Mouse (Mus musculus): ENCODE results near the gene Pmm1. TPM values are rescaled to one million over a fixed set of nuclear protein-coding genes. Genes with fewer than 3 reads are reported as not detected.

Gene Pmm1
- total and polyA plus RNA-seq, 3 experiments = 35.9 to 157 (median 51.6) TPM

DNA sequence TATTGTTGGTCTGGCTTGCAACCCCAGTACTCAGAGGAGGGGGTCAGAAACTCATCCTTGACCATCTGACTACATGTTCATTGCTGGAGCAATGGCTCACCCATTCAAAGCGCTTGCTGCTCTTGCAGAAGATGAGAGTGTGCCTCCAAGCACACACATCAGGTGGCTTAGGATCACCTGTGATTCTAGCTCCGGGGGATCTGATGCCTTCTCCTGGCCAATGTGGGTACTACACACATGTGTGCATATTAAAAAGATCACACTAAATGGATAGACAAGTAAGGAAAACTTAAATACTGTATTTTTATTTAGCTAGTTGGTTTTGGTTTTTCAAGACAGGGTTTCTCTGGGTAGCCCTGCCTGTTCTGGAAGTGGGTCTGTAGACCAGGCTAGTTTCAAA is 19.7 kb downstream of the Pmm1 start:
- H3K27me3 ChIP-seq (ENCODE audit: insufficient read depth, low read length) = peaks cover 38% of the 10 kb centered on the region
- TF ChIP-seq TAL1 (conservative IDR thresholded peaks at IDR 0.05; ENCODE audit: low read depth, low read length) = no peak
- peak; percentile 31; the same call in 1 of the 2 replicates for TF ChIP-seq CTCF (IDR thresholded peaks at IDR 0.05; ENCODE audit: low read depth, low read length)
- H3K36me3 ChIP-seq (replicated peaks) = no peaks in the 10 kb centered on the region
- H3K9me3 ChIP-seq (replicated peaks) = no peaks in the 10 kb centered on the region
- peaks cover 45% of the 10 kb centered on the region for H3K4me1 ChIP-seq (ENCODE audit: insufficient read depth, low read depth, low read length)
- no peak for ATAC-seq (ENCODE audit: extremely low read depth, insufficient number of reproducible peaks, low FRiP score, poor library complexity, severe bottlenecking)
- H3K4me3 ChIP-seq (ENCODE audit: low read depth, low read length) = no peak overlapping the region
- no peak for DNase-seq (ENCODE audit: low spot score)

DNA sequence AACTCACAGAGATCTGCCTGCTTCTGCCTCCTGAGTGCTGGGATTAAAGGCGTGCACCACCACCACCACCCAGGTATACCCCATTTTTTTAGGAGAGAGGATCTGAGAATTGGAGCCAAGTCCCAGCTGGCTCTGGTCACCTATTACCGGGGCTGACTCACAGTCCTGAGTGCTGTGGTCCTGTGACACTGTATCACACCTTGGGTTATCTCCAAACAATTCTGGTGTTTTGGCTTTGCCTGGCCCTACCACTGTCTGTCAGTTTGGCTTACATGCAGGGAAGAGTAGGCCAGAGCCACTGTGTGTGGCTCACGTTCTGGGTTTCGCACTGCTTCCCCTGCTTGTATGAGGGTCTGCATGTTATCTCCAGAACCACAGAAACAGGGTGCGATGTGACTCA is 20.5 kb downstream of the Pmm1 start:
- TF ChIP-seq TAL1 (conservative IDR thresholded peaks at IDR 0.05; ENCODE audit: low read depth, low read length) (no peak), GATA1 (IDR thresholded peaks at IDR 0.05; ENCODE audit: borderline replicate concordance, low read length) (no peak), GATA2 (IDR thresholded peaks at IDR 0.05; ENCODE audit: borderline replicate concordance, low read depth, low read length) (no peak), POLR2AphosphoS5 (IDR thresholded peaks at IDR 0.05; ENCODE audit: insufficient replicate concordance, low read depth, low read length) (no peak), CTCF (IDR thresholded peaks at IDR 0.05; ENCODE audit: low read depth, low read length) (no peak)
- H3K27me3 ChIP-seq (ENCODE audit: insufficient read depth, low read length) = peaks cover 33% of the 10 kb centered on the region
- H3K4me1 ChIP-seq (ENCODE audit: insufficient read depth, low read depth, low read length) = peaks cover 47% of the 10 kb centered on the region
- no peaks in the 10 kb centered on the region for H3K9me3 ChIP-seq (replicated peaks)
- no peak for DNase-seq (ENCODE audit: low spot score)
- H3K4me3 ChIP-seq (ENCODE audit: low read depth, low read length) = no peak overlapping the region
- no peaks in the 10 kb centered on the region for H3K36me3 ChIP-seq (replicated peaks)
- ATAC-seq (ENCODE audit: extremely low read depth, insufficient number of reproducible peaks, low FRiP score, poor library complexity, severe bottlenecking) = no peak

- no peak for TF ChIP-seq TAL1 (conservative IDR thresholded peaks at IDR 0.05; ENCODE audit: low read depth, low read length)
- no peak for TF ChIP-seq POLR2AphosphoS5 (IDR thresholded peaks at IDR 0.05; ENCODE audit: insufficient replicate concordance, low read depth, low read length)
- TF ChIP-seq GATA2 (IDR thresholded peaks at IDR 0.05; ENCODE audit: borderline replicate concordance, low read depth, low read length) = no peak
- no peak for TF ChIP-seq CTCF (IDR thresholded peaks at IDR 0.05; ENCODE audit: low read depth, low read length)
- no peak for TF ChIP-seq GATA1 (IDR thresholded peaks at IDR 0.05; ENCODE audit: borderline replicate concordance, low read length)
- no peak overlapping the region for H3K4me3 ChIP-seq (ENCODE audit: low read depth, low read length)
- H3K27me3 ChIP-seq (ENCODE audit: insufficient read depth, low read length) = peaks cover 32% of the 10 kb centered on the region
- H3K9me3 ChIP-seq (replicated peaks) = no peaks in the 10 kb centered on the region
- H3K4me1 ChIP-seq (ENCODE audit: insufficient read depth, low read depth, low read length) = peaks cover 47% of the 10 kb centered on the region
- ATAC-seq (ENCODE audit: extremely low read depth, insufficient number of reproducible peaks, low FRiP score, poor library complexity, severe bottlenecking) = no peak
- no peak for DNase-seq (ENCODE audit: low spot score)
- H3K36me3 ChIP-seq (replicated peaks) = no peaks in the 10 kb centered on the region
Observed at GRCm38 (mm10) chr15:81939774-81940173, 21.0 kb downstream of the Pmm1 start.

- Histone ChIP-seq H3K9me3 (replicated peaks) (no peaks in the 10 kb centered on the region), H3K4me1 (ENCODE audit: insufficient read depth, low read depth, low read length) (peaks cover 47% of the 10 kb centered on the region), H3K36me3 (replicated peaks) (no peaks in the 10 kb centered on the region), H3K4me3 (ENCODE audit: low read depth, low read length) (no peak overlapping the region), H3K27me3 (ENCODE audit: insufficient read depth, low read length) (peaks cover 35% of the 10 kb centered on the region)
- ATAC-seq (ENCODE audit: extremely low read depth, insufficient number of reproducible peaks, low FRiP score, poor library complexity, severe bottlenecking) = no peak
- DNase-seq (ENCODE audit: low spot score) = no peak
- TF ChIP-seq CTCF (IDR thresholded peaks at IDR 0.05; ENCODE audit: low read depth, low read length) (no peak), GATA1 (IDR thresholded peaks at IDR 0.05; ENCODE audit: borderline replicate concordance, low read length) (no peak)
Observed at GRCm38 (mm10) chr15:81939157-81939715, 21.5 kb downstream of the Pmm1 start.

GRCm38 (mm10) chr15:81938246-81938645 is 22.5 kb downstream of the Pmm1 start:
- DNase-seq (ENCODE audit: low spot score) (peak; percentile 45), ATAC-seq (ENCODE audit: extremely low read depth, insufficient number of reproducible peaks, low FRiP score, poor library complexity, severe bottlenecking) (no peak)
- no peak for TF ChIP-seq GATA2 (IDR thresholded peaks at IDR 0.05; ENCODE audit: borderline replicate concordance, low read depth, low read length)
- TF ChIP-seq GATA1 (IDR thresholded peaks at IDR 0.05; ENCODE audit: borderline replicate concordance, low read length) = no peak
- TF ChIP-seq TAL1 (conservative IDR thresholded peaks at IDR 0.05; ENCODE audit: low read depth, low read length) = no peak
- no peak for TF ChIP-seq CTCF (IDR thresholded peaks at IDR 0.05; ENCODE audit: low read depth, low read length)
- TF ChIP-seq POLR2AphosphoS5 (IDR thresholded peaks at IDR 0.05; ENCODE audit: insufficient replicate concordance, low read depth, low read length) = no peak
- no peaks in the 10 kb centered on the region for H3K36me3 ChIP-seq (replicated peaks)
- H3K4me1 ChIP-seq (ENCODE audit: insufficient read depth, low read depth, low read length) = peaks cover 50% of the 10 kb centered on the region
- no peaks in the 10 kb centered on the region for H3K9me3 ChIP-seq (replicated peaks)
- H3K27me3 ChIP-seq (ENCODE audit: insufficient read depth, low read length) = peaks cover 40% of the 10 kb centered on the region
- no peak overlapping the region for H3K4me3 ChIP-seq (ENCODE audit: low read depth, low read length)

- Histone ChIP-seq H3K9me3 (replicated peaks) (no peaks in the 10 kb centered on the region), H3K27me3 (ENCODE audit: insufficient read depth, low read length) (peaks cover 45% of the 10 kb centered on the region), H3K4me3 (ENCODE audit: low read depth, low read length) (no peak overlapping the region), H3K4me1 (ENCODE audit: insufficient read depth, low read depth, low read length) (peaks cover 53% of the 10 kb centered on the region), H3K36me3 (replicated peaks) (no peaks in the 10 kb centered on the region)
- ATAC-seq (ENCODE audit: extremely low read depth, insufficient number of reproducible peaks, low FRiP score, poor library complexity, severe bottlenecking) (no peak), DNase-seq (ENCODE audit: low spot score) (no peak)
- TF ChIP-seq GATA2 (IDR thresholded peaks at IDR 0.05; ENCODE audit: borderline replicate concordance, low read depth, low read length) = no peak
- TF ChIP-seq GATA1 (IDR thresholded peaks at IDR 0.05; ENCODE audit: borderline replicate concordance, low read length) = no peak
- no peak for TF ChIP-seq CTCF (IDR thresholded peaks at IDR 0.05; ENCODE audit: low read depth, low read length)
- TF ChIP-seq TAL1 (conservative IDR thresholded peaks at IDR 0.05; ENCODE audit: low read depth, low read length) = no peak
- TF ChIP-seq POLR2AphosphoS5 (IDR thresholded peaks at IDR 0.05; ENCODE audit: insufficient replicate concordance, low read depth, low read length) = no peak
Observed at GRCm38 (mm10) chr15:81937098-81937972, 23.4 kb downstream of the Pmm1 start.
